Mouse (Mus musculus) erythroblast, embryonic 14.5 days (primary cell): Measurements from ENCODE around the gene Atxn2l.

ENCODE experiments used
- GATA1 ChIP-seq: IDR thresholded peaks from 2 replicates; pipeline ENCODE4 v1.6.1; 2012; ENCODE audit warnings: low read length, inconsistent platforms, mixed read lengths
- TAL1 ChIP-seq: IDR thresholded peaks from 3 replicates; pipeline ENCODE4 v1.6.1; 2012; ENCODE audit warnings: low read length, inconsistent platforms, mixed read lengths

DNA sequence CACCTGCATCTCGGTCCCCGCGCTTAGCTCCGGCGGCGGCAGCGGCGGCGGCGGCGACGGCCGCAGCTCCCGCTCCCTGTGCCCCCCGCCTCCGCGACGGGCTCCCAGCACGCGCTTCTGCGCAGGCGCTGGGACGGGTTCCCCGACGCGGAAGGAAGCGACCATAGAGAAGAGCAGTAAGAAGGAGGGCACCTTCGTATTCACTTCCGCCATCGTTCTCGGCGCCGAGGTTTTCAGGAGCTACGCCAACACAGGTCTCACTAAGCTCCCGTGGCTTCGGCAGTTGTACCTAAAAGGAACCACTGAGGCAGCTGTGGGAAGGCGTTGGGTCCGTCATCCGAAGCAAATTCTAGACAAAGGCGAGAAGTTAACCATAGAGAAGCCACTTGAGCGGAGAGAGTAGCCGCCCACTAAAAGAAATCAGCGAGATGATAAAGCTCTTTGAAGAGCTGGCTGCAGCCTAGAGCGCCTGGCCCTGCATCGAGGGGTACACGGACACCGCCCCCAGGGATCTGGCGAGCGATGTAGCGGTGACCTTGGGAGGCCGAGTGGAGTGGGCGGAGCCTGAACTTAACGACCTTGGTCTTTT is 28.1 kb downstream of the Atxn2l start, which contains the start of gene Sh2b1:
- TF ChIP-seq GATA1 (no peak), TAL1 (no peak)
